Mouse (Mus musculus) cortical plate, adult 2 months (tissue): ENCODE results near the gene Arhgdia.
A peak's percentile ranks its signal among the peaks of the same experiment; 100 is the strongest.

Source experiments
- CTCF ChIP-seq: fragments of 200-500 bp; IDR thresholded peaks from 2 replicates; pipeline ENCODE4 v1.5.1; 2011; ENCODE audit warnings: mild to moderate bottlenecking, control low read depth, low read length; ENCODE audit not compliant: insufficient read depth; ENCODE audit errors: extremely low read depth
- POLR2A ChIP-seq: fragments of 200-500 bp; IDR thresholded peaks from 2 replicates; pipeline ENCODE4 v1.6.1; 2011; ENCODE audit warnings: mild to moderate bottlenecking, low read length, control low read depth; ENCODE audit not compliant: insufficient read depth; ENCODE audit errors: extremely low read depth

DNA sequence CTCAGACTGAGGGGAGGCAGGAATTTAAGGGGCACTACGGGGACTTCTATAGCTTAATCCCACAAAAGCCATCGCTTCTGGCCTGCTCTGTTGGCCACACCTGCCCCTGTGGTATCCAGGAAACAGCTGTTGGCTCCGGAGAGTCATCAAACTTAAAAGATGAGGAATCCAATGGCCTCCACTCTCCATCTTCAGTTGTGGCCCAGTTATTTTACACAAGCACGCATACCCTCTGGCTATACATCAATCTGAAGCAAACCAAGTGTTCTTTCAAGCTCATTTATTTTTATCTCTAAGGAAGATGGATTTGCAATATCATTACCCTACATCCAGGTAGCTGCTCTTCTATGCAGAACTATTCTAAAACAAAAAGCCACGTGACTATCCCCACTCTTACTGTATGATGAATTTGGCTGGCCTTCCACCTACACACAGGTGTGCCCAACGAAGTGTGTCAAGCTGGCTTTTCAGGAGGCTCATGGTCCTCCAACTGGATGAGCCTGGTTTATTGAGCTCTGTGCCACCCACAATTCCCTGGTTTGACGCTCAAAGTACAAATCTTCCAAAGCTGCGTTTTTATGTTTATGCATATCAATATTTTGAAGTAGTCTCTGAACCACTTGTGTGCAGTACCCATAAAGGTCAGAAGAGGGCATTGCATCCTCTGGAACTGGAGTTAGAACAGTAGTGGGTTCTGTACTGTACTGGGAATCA, 1.0 kb upstream of the Arhgdia start:
- no peak for TF ChIP-seq POLR2A
- TF ChIP-seq CTCF, result peak; percentile 21; the same call in 1 of the 2 replicates
